Mouse (Mus musculus): Measurements from ENCODE around the gene Ywhae. TPM values are rescaled to one million over a fixed set of nuclear protein-coding genes. Genes with fewer than 3 reads are reported as not detected.
A peak's percentile ranks its signal among the peaks of the same experiment; 100 is the strongest.
"Not testable (repeated sequence)": the region's sequence is repeated elsewhere in the genome, so short reads cannot be mapped to it uniquely, and the experiment has no call there.

Gene Ywhae
- polyA plus RNA-seq (2014; fragmentation: Nextera tagmentation; extraction: Ambion mirVana) = 1,665 and 1,827 TPM in 2 replicates

- Histone ChIP-seq H3K36me3 (ENCODE audit: control insufficient read depth, insufficient read depth, low read length) (no peaks in the 10 kb centered on the region), H3K9me3 (ENCODE audit: control insufficient read depth, low read length) (no peaks in the 10 kb centered on the region), H3K9ac (ENCODE audit: low read length) (peak within 1 kb of the TSS; percentile 99), H3K4me2 (peak within 1 kb of the TSS; percentile 84), H3K4me3 (ENCODE audit: low read depth, low read length) (peak within 1 kb of the TSS; percentile 97), H3K27ac (ENCODE audit: low read depth, low read length) (peak within 1 kb of the TSS; percentile 94), H3K27me3 (ENCODE audit: control insufficient read depth, insufficient read depth, low read length) (no peaks in the 10 kb centered on the region), H3K4me1 (ENCODE audit: control insufficient read depth, insufficient read depth, low read length) (peaks cover 28% of the 10 kb centered on the region)
- ATAC-seq (ENCODE audit: low FRiP score) (peak; percentile 92), DNase-seq (ENCODE audit: low spot score, missing footprints) (peak; percentile 100)
- 1% methylated on average over 66 of the region's 76 CpGs for WGBS
These were observed at the start of gene Ywhae for GRCm38 (mm10) chr11:75732434-75733226. Ywhae (plus strand) TSS chr11:75732869.

DNA sequence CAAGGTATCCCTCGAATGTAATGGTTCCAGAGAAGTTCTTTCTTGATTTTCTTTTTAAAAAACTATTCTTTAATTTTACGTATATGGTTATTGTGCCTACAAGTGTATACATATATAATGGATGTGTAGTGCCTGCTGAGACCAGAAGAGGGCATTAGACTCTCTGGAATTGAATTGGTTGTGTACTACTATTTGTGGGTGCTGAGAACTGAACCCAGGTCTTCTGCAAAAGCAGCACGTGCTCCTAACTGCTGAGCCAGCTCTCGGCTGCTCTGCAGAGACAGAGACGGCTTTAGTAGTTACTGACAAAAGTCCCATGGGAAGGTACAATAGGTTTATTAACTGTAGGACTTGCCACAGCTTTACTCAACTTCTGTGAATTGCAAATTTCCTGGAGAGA is 48.2 kb upstream of the Ywhae start:
- 96% methylated on average over 5 of the region's 5 CpGs for WGBS
- Histone ChIP-seq H3K9ac (ENCODE audit: low read length) (no peak overlapping the region), H3K36me3 (ENCODE audit: control insufficient read depth, insufficient read depth, low read length) (no peaks in the 10 kb centered on the region), H3K4me3 (ENCODE audit: low read depth, low read length) (no peak overlapping the region), H3K9me3 (ENCODE audit: control insufficient read depth, low read length) (no peaks in the 10 kb centered on the region), H3K27me3 (ENCODE audit: control insufficient read depth, insufficient read depth, low read length) (no peaks in the 10 kb centered on the region), H3K27ac (ENCODE audit: low read depth, low read length) (no peak overlapping the region), H3K4me1 (ENCODE audit: control insufficient read depth, insufficient read depth, low read length) (peaks cover 7% of the 10 kb centered on the region), H3K4me2 (no peak overlapping the region)
- no peak for DNase-seq (ENCODE audit: low spot score, missing footprints)
- ATAC-seq (ENCODE audit: low FRiP score) = no peak

GRCm38 (mm10) chr11:75684956-75685355 is 47.7 kb upstream of the Ywhae start:
- H3K36me3 ChIP-seq (ENCODE audit: control insufficient read depth, insufficient read depth, low read length) = no peaks in the 10 kb centered on the region
- no peaks in the 10 kb centered on the region for H3K27me3 ChIP-seq (ENCODE audit: control insufficient read depth, insufficient read depth, low read length)
- WGBS = 78% methylated on average over 2 of the region's 2 CpGs
- ATAC-seq (ENCODE audit: low FRiP score) (no peak), DNase-seq (ENCODE audit: low spot score, missing footprints) (no peak)
- H3K27ac ChIP-seq (ENCODE audit: low read depth, low read length) = no peak overlapping the region
- H3K4me1 ChIP-seq (ENCODE audit: control insufficient read depth, insufficient read depth, low read length) = peaks cover 7% of the 10 kb centered on the region
- no peak overlapping the region for H3K9ac ChIP-seq (ENCODE audit: low read length)
- H3K4me3 ChIP-seq (ENCODE audit: low read depth, low read length) = no peak overlapping the region
- no peak overlapping the region for H3K4me2 ChIP-seq
- no peaks in the 10 kb centered on the region for H3K9me3 ChIP-seq (ENCODE audit: control insufficient read depth, low read length)

DNA sequence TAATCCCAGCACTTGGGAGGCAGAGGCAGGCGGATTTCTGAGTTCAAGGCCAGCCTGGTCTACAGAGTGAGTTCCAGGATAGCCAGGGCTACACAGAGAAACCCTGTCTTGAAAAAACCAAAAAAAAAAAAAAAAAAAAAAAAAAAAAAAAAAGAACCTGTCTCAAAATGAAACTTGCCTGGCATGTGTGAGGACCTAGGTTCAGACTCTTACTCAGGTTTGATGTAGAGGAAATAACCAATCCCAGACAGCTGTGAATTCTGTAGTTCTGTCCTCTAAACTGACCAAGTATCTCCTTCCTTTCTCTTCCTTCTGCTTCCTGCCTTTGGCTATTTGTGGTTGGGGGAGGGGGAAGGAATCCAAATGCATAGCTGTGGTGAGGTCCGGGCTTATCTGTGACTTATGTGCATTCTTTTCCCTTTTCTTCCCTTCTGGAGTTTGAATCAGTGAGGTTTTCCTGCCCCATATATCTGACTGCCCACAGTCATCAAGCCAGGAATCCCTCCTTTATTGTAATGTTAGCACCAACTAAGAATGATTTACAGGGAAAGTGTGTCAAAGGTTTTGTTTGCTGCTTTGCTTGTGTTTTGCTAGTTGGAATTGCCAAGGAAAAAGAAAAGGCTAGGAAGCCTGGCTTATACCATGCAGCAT is 45.2 kb upstream of the Ywhae start:
- Histone ChIP-seq H3K4me3 (ENCODE audit: low read depth, low read length) (no peak overlapping the region), H3K27me3 (ENCODE audit: control insufficient read depth, insufficient read depth, low read length) (no peaks in the 10 kb centered on the region), H3K27ac (ENCODE audit: low read depth, low read length) (no peak overlapping the region), H3K4me2 (no peak overlapping the region), H3K4me1 (ENCODE audit: control insufficient read depth, insufficient read depth, low read length) (no peaks in the 10 kb centered on the region), H3K36me3 (ENCODE audit: control insufficient read depth, insufficient read depth, low read length) (peaks cover 7% of the 10 kb centered on the region), H3K9me3 (ENCODE audit: control insufficient read depth, low read length) (no peaks in the 10 kb centered on the region), H3K9ac (ENCODE audit: low read length) (no peak overlapping the region)
- ATAC-seq (ENCODE audit: low FRiP score) (no peak), DNase-seq (ENCODE audit: low spot score, missing footprints) (no peak)
- WGBS = 87% methylated on average over 2 of the region's 2 CpGs

DNA sequence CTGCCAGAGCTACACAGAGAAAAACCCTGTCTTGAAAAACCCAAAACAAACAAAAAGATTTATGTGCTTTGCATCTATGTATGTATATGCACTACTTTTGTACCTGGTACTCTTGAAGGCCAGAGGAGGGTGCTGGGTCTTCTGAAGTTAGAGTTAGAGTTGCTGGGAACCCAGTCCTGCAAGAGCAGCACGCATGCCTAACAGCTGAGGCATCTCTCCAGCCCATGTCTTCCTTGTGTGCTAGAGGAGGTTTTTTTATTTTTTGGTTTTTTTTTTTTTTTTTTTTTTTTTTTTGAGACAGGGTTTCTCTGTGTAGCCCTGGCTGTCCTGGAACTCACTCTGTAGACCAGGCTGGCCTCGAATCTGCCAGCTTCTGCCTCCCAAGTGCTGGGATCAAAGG is 44.5 kb upstream of the Ywhae start:
- H3K4me1 ChIP-seq (ENCODE audit: control insufficient read depth, insufficient read depth, low read length) = no peaks in the 10 kb centered on the region
- no peak overlapping the region for H3K27ac ChIP-seq (ENCODE audit: low read depth, low read length)
- DNase-seq (ENCODE audit: low spot score, missing footprints) (no peak), ATAC-seq (ENCODE audit: low FRiP score) (no peak)
- no peak overlapping the region for H3K4me3 ChIP-seq (ENCODE audit: low read depth, low read length)
- WGBS = 92% methylated on average over 2 of the region's 2 CpGs
- H3K4me2 ChIP-seq = no peak overlapping the region
- no peaks in the 10 kb centered on the region for H3K27me3 ChIP-seq (ENCODE audit: control insufficient read depth, insufficient read depth, low read length)
- H3K36me3 ChIP-seq (ENCODE audit: control insufficient read depth, insufficient read depth, low read length) = peaks cover 10% of the 10 kb centered on the region
- H3K9ac ChIP-seq (ENCODE audit: low read length) = no peak overlapping the region
- no peaks in the 10 kb centered on the region for H3K9me3 ChIP-seq (ENCODE audit: control insufficient read depth, low read length)

GRCm38 (mm10) chr11:75689977-75690376 is 42.7 kb upstream of the Ywhae start:
- 84% methylated on average over 1 of the region's 1 CpGs for WGBS
- no peak for ATAC-seq (ENCODE audit: low FRiP score)
- H3K4me2 ChIP-seq = no peak overlapping the region
- H3K9ac ChIP-seq (ENCODE audit: low read length) = no peak overlapping the region
- no peaks in the 10 kb centered on the region for H3K27me3 ChIP-seq (ENCODE audit: control insufficient read depth, insufficient read depth, low read length)
- H3K9me3 ChIP-seq (ENCODE audit: control insufficient read depth, low read length) = no peaks in the 10 kb centered on the region
- no peak for DNase-seq (ENCODE audit: low spot score, missing footprints)
- no peak overlapping the region for H3K4me3 ChIP-seq (ENCODE audit: low read depth, low read length)
- H3K27ac ChIP-seq (ENCODE audit: low read depth, low read length) = no peak overlapping the region
- peaks cover 19% of the 10 kb centered on the region for H3K36me3 ChIP-seq (ENCODE audit: control insufficient read depth, insufficient read depth, low read length)
- no peaks in the 10 kb centered on the region for H3K4me1 ChIP-seq (ENCODE audit: control insufficient read depth, insufficient read depth, low read length)

DNA sequence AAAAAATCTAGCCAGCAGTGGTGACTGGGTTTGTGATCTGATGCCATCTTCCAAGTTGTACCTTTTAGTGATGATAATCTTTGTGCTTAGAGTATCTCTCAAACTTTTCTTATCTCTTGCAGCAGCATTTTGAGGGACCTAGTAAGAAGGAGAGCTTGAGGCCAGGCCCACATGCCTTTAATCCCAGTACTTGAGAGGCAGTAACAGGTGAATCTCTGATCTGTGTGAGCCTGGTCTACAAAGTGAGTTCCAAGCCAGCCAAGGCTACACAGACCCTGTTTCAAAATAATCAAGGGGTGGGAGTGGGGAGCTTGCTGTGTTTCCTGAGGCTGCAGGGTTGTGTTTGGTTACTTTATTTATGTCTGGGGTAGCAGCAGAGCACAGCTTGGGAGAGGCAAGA is 41.6 kb upstream of the Ywhae start:
- Histone ChIP-seq H3K4me1 (ENCODE audit: control insufficient read depth, insufficient read depth, low read length) (no peaks in the 10 kb centered on the region), H3K27me3 (ENCODE audit: control insufficient read depth, insufficient read depth, low read length) (no peaks in the 10 kb centered on the region), H3K4me2 (no peak overlapping the region), H3K9ac (ENCODE audit: low read length) (no peak overlapping the region), H3K4me3 (ENCODE audit: low read depth, low read length) (no peak overlapping the region), H3K9me3 (ENCODE audit: control insufficient read depth, low read length) (no peaks in the 10 kb centered on the region), H3K36me3 (ENCODE audit: control insufficient read depth, insufficient read depth, low read length) (peaks cover 19% of the 10 kb centered on the region), H3K27ac (ENCODE audit: low read depth, low read length) (no peak overlapping the region)
- ATAC-seq (ENCODE audit: low FRiP score) (no peak), DNase-seq (ENCODE audit: low spot score, missing footprints) (no peak)

DNA sequence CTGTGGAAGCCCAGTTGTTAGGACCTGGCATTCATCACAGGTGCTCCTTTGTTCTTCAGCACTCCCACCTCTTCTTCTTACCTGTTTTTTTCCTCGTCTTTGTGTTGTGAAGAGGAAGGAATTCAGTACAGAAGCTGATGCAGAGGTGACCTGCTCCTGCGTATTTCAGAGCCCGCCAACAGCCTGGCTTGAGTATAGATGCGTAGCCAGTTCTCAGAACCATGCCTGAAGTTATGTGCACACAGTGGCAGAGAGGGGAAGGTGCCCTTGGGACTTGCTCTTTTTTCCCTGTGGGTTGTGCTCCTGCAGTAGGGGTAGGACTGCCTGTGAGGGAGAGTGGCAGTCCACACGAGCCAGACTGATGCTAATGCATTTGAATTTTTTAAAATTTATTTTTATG is 39.1 kb upstream of the Ywhae start:
- H3K4me2 ChIP-seq = no peak overlapping the region
- H3K27me3 ChIP-seq (ENCODE audit: control insufficient read depth, insufficient read depth, low read length) = no peaks in the 10 kb centered on the region
- no peaks in the 10 kb centered on the region for H3K9me3 ChIP-seq (ENCODE audit: control insufficient read depth, low read length)
- 91% methylated on average over 5 of the region's 5 CpGs for WGBS
- H3K36me3 ChIP-seq (ENCODE audit: control insufficient read depth, insufficient read depth, low read length) = peaks cover 29% of the 10 kb centered on the region
- no peak for DNase-seq (ENCODE audit: low spot score, missing footprints)
- no peak overlapping the region for H3K9ac ChIP-seq (ENCODE audit: low read length)
- ATAC-seq (ENCODE audit: low FRiP score) = no peak
- H3K4me3 ChIP-seq (ENCODE audit: low read depth, low read length) = no peak overlapping the region
- H3K27ac ChIP-seq (ENCODE audit: low read depth, low read length) = no peak overlapping the region
- no peaks in the 10 kb centered on the region for H3K4me1 ChIP-seq (ENCODE audit: control insufficient read depth, insufficient read depth, low read length)

GRCm38 (mm10) chr11:75697464-75697863 is 35.2 kb upstream of the Ywhae start:
- H3K4me1 ChIP-seq (ENCODE audit: control insufficient read depth, insufficient read depth, low read length); H3K27ac ChIP-seq (ENCODE audit: low read depth, low read length); H3K9me3 ChIP-seq (ENCODE audit: control insufficient read depth, low read length); H3K4me2 ChIP-seq; H3K9ac ChIP-seq (ENCODE audit: low read length); ATAC-seq (ENCODE audit: low FRiP score); H3K4me3 ChIP-seq (ENCODE audit: low read depth, low read length); H3K27me3 ChIP-seq (ENCODE audit: control insufficient read depth, insufficient read depth, low read length): not testable (repeated sequence)
- 97% methylated on average over 3 of the region's 3 CpGs for WGBS
- DNase-seq (ENCODE audit: low spot score, missing footprints) = peak; percentile 75
- H3K36me3 ChIP-seq (ENCODE audit: control insufficient read depth, insufficient read depth, low read length) = peaks cover 33% of the 10 kb centered on the region

All from midbrain, embryonic 11.5 days (tissue).